Mouse (Mus musculus) forebrain, embryonic 15.5 days (tissue): ENCODE measurements around the gene Cmip. TPM values are rescaled to one million over a fixed set of nuclear protein-coding genes. Genes with fewer than 3 reads are reported as not detected.

Source experiments
- ATAC-seq: fragments of 200-750 bp; cut with Nextera tagmentation; replicated peaks from 2 replicates; pipeline ENCODE4 v1.8.0; 2017; ENCODE audit warnings: mild to moderate bottlenecking, moderate TSS enrichment, moderate library complexity
- H3K27ac ChIP-seq: fragments of 300-500 bp; sonication (generic); replicated peaks from 2 replicates; pipeline ENCODE4 v1.5.1; 2015; ENCODE audit warnings: mild to moderate bottlenecking, inconsistent platforms
- H3K27me3 ChIP-seq: fragments of 300-500 bp; sonication (generic); 2 replicates; pipeline ENCODE4 v1.6.1; 2015; ENCODE audit warnings: inconsistent platforms
- H3K36me3 ChIP-seq: fragments of 300-500 bp; sonication (generic); 2 replicates; pipeline ENCODE4 v1.6.1; 2015; ENCODE audit warnings: mild to moderate bottlenecking, inconsistent platforms
- H3K4me1 ChIP-seq: fragments of 300-500 bp; sonication (generic); 2 replicates; pipeline ENCODE4 v1.6.1; 2015; ENCODE audit warnings: inconsistent platforms
- H3K4me2 ChIP-seq: fragments of 300-500 bp; sonication (generic); replicated peaks from 2 replicates; pipeline ENCODE4 v1.6.1; 2015; ENCODE audit warnings: mild to moderate bottlenecking, inconsistent platforms
- H3K4me3 ChIP-seq: fragments of 300-500 bp; sonication (generic); 2 replicates; pipeline ENCODE4 v1.5.1; 2015; ENCODE audit warnings: mild to moderate bottlenecking, inconsistent platforms
- H3K9ac ChIP-seq: fragments of 300-500 bp; sonication (generic); replicated peaks from 2 replicates; pipeline ENCODE4 v1.6.1; 2015; ENCODE audit warnings: mild to moderate bottlenecking, inconsistent platforms
- H3K9me3 ChIP-seq: fragments of 300-500 bp; sonication (generic); 2 replicates; pipeline ENCODE4 v1.6.1; 2016; ENCODE audit warnings: inconsistent platforms
- WGBS: fragments of 180-500 bp; shearing (Covaris S2); methylation state at CpG from one replicate; pipeline ENCODE4 v1.1.7; 2015; ENCODE audit warnings: mixed read lengths; 5-methylcytosine and 5-hydroxymethylcytosine counted together
- polyA plus RNA-seq: library from polyadenylated mRNA; unstranded; fragments of >200 nt; fragmentation: Nextera tagmentation; extraction: Ambion mirVana; gene quantifications from 2 replicates; pipeline ENCODE4 v1.2.1, GENCODE M21; 2015

Cmip gene
- polyA plus RNA-seq, 1 experiment from 2014 or later = 83.8 TPM

DNA sequence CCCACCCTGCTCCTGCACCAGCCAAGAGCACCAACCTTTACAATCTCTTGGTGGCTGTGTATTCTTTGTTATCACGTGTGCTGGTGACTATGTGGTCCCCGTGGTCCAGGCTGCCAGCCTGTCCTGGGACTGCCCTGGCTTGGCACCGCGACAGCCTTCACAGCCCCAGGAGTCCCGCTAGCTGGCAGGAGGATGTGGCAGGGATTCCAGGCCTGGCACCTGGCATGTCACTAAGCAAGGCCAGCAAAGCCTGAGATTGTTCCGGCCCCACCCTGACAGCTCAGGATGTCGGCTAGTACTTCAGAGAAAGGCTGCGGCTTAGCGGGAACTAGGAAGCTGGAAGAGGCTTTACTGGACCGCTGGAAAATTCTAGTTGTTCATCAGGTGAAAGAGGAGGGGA, 106.4 kb downstream of the Cmip start:
- Histone ChIP-seq H3K4me1 (peaks cover 30% of the 10 kb centered on the region), H3K27me3 (no peaks in the 10 kb centered on the region), H3K9me3 (no peaks in the 10 kb centered on the region), H3K27ac (no peak overlapping the region), H3K4me3 (no peak overlapping the region), H3K9ac (no peak overlapping the region), H3K4me2 (no peak overlapping the region), H3K36me3 (no peaks in the 10 kb centered on the region)
- WGBS = 70% methylated on average over 10 of the region's 10 CpGs
- ATAC-seq = no peak

DNA sequence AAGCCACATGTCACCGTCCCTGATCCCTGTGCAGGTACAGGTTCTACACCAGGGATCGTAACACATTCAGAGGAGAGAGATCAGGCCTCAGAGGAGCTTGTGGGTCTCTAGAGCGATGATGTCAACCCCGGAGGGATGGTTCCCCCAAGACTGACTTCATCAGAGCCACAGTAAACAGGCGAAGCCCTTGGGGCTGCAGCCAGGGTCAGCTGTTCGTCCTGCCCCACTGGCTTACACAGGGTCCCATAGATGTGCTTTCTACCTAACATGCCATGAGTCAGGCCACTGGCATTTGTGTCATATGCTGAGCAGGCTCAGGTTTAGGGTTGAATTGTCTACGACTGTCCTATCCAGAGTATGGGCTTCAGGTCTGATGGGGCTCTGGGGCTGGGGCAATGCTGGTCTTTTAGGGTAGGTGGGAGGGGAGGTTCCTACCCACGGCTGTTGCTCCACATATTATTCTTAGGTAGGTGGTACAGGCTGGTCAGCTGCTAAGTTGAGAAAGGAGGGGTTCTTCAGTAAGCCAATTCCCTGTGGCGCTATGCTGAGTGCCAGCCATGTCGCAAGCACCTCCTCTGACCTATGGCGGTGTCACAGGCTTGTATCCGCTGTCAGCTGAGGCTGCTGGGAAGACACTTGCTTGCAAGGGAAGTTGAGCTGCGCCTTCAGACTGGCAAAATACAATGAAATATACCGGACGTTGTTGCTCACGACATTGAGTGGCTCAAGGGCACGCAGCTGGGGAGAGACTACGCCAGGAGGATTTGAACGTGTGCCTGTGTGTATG, 107.7 kb downstream of the Cmip start:
- H3K27me3 ChIP-seq = no peaks in the 10 kb centered on the region
- no peak overlapping the region for H3K4me2 ChIP-seq
- peaks cover 39% of the 10 kb centered on the region for H3K4me1 ChIP-seq
- H3K9me3 ChIP-seq = no peaks in the 10 kb centered on the region
- no peak overlapping the region for H3K4me3 ChIP-seq
- no peak overlapping the region for H3K27ac ChIP-seq
- no peaks in the 10 kb centered on the region for H3K36me3 ChIP-seq
- 89% methylated on average over 19 of the region's 19 CpGs for WGBS
- no peak overlapping the region for H3K9ac ChIP-seq
- ATAC-seq = no peak

DNA sequence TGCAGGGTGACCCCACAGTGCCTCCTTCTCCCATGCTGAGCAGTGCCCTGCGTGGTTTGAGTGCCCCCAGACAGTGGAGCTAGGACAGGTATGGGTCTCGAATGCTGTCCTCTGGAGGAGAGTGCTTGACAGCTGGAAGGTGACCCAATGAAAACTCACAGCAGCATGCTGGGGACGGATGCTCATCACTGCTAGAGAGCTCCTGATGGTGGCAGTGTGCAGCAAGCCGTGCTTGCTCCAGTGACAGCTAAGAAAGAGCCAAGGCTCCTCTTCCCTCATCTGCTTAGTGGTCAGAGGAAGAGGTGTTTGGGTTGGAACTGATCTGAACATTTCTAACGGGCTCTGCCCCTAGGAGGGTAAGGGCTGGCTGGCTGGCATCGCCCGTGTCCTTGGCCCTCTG, 109.6 kb downstream of the Cmip start:
- H3K9me3 ChIP-seq = no peaks in the 10 kb centered on the region
- H3K4me2 ChIP-seq = no peak overlapping the region
- H3K27me3 ChIP-seq = no peaks in the 10 kb centered on the region
- no peak overlapping the region for H3K9ac ChIP-seq
- H3K4me3 ChIP-seq = no peak overlapping the region
- 64% methylated on average over 7 of the region's 7 CpGs for WGBS
- H3K36me3 ChIP-seq = no peaks in the 10 kb centered on the region
- H3K27ac ChIP-seq = no peak overlapping the region
- ATAC-seq = no peak
- H3K4me1 ChIP-seq = peaks cover 53% of the 10 kb centered on the region

DNA sequence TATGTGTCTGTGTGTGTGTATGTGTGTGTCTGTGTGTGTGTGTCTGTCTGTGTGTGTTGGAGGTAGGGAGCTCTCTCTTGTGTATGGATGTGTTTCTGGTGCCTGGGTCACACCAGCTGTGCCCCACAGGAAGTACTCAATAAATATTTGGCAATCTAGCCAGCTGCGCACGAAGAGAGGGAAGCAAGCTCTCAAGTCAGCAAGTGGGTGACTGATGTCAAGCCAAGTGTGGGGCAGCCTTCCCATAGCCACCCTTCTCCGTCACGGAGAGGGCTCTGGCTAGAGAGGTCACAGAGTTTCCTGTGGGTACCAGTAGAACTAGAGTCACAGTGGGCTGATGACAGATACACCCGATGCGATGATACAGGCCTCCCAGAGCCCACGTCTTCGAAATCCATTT, 110.6 kb downstream of the Cmip start:
- Histone ChIP-seq H3K9ac (no peak overlapping the region), H3K9me3 (no peaks in the 10 kb centered on the region), H3K27ac (no peak overlapping the region), H3K4me2 (no peak overlapping the region), H3K4me1 (peaks cover 61% of the 10 kb centered on the region), H3K4me3 (no peak overlapping the region), H3K27me3 (no peaks in the 10 kb centered on the region), H3K36me3 (no peaks in the 10 kb centered on the region)
- ATAC-seq = no peak
- 87% methylated on average over 8 of the region's 8 CpGs for WGBS

DNA sequence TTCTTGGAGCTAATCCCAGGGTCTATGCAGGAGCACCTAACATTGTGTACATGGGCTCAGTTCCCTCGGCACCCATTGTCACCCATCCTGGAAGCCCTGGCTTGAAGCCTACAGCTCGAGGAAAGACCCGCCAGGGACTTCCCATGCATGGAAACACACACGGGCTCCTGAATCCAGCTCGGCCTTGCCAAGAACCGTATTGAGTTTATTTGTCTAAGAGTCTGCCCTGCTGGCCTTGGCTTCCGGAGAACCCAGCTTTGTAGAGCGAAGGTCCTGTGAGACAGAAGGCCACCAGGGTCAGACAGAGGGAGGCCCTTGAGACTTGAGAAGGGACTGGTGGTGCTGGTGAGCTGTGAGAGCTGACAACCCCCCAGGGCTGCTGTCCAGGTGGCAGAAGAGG, 111.9 kb downstream of the Cmip start:
- Histone ChIP-seq H3K27ac (no peak overlapping the region), H3K4me2 (no peak overlapping the region), H3K9ac (no peak overlapping the region), H3K9me3 (no peaks in the 10 kb centered on the region), H3K4me1 (peaks cover 59% of the 10 kb centered on the region), H3K36me3 (no peaks in the 10 kb centered on the region), H3K4me3 (no peak overlapping the region), H3K27me3 (no peaks in the 10 kb centered on the region)
- ATAC-seq = no peak
- 64% methylated on average over 8 of the region's 8 CpGs for WGBS

DNA sequence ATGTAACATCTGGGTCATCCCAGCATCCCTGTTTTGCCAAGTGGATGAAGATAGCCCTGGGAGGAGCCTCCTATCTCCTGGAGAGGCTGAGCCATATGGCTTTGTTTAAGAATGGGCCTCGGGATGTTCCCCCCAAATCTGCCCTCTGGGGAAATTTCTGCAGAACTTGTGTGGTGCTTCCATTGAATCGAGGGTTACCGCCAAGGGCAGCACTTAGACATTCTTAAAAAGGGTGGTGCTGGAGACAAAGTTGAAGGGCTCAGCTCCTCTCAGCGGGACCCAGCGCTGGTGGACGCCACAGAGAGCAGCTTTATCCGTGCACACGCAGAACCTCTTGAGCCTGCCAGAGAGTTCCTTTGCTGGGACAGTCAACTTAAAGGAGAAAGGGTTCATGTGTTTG, 113.1 kb downstream of the Cmip start:
- Histone ChIP-seq H3K9me3 (no peaks in the 10 kb centered on the region), H3K27me3 (no peaks in the 10 kb centered on the region), H3K36me3 (no peaks in the 10 kb centered on the region), H3K4me1 (peaks cover 55% of the 10 kb centered on the region), H3K9ac (no peak overlapping the region), H3K27ac (no peak overlapping the region), H3K4me3 (no peak overlapping the region), H3K4me2 (no peak overlapping the region)
- no peak for ATAC-seq
- 73% methylated on average over 8 of the region's 8 CpGs for WGBS

DNA sequence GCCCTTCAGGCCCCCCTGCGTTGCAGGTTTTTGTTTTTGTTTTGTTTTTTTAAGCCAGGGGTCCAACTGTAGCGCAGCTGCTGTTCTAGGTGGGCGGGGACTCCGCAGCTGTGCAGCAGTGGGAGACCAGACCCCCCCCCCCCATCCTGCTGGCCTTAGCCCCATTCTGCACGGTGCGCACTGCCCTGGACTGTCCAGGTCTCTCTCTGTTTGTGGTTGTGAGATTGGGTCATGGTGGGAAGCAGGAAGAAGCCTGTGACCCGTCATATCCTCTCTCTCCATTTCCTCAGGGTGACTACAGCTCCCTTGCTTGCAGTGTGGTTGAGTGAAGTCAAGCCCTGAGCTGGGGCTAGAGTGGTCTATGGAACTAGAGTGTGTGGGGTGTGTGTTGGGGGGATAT, 114.3 kb downstream of the Cmip start:
- Histone ChIP-seq H3K36me3 (no peaks in the 10 kb centered on the region), H3K9ac (no peak overlapping the region), H3K27me3 (no peaks in the 10 kb centered on the region), H3K27ac (0 out of 2 replicates have a peak overlapping the region, but pooled peaks have one; percentile 53), H3K4me1 (peaks cover 55% of the 10 kb centered on the region), H3K4me3 (no peak overlapping the region), H3K9me3 (no peaks in the 10 kb centered on the region), H3K4me2 (no peak overlapping the region)
- 77% methylated on average over 7 of the region's 7 CpGs for WGBS
- ATAC-seq = peak; percentile 23; the same call in 1 of the 2 replicates

DNA sequence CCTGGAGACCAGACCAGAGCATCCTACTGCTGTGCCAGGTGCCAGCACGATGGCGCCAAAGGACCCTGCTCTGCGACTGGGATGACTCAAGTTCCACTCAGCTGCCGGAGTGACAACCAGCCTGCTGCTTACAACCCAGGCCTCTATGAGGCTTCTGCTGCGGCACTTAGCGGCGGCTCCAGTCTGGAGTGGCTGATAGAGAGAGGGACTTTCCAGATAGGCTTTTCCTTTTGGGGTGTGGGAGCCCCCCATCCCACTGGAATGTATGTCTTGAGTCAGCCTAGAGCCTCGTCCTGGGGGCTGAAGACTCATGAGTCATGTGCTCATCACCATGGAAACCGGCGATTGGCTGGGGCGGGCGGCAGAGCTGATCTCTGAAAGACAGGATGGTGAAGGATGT, 115.2 kb downstream of the Cmip start:
- H3K4me3 ChIP-seq = no peak overlapping the region
- H3K4me2 ChIP-seq = 0 out of 2 replicates have a peak overlapping the region, but pooled peaks have one; percentile 3
- WGBS = 60% methylated on average over 12 of the region's 12 CpGs
- no peaks in the 10 kb centered on the region for H3K27me3 ChIP-seq
- H3K36me3 ChIP-seq = no peaks in the 10 kb centered on the region
- ATAC-seq = peak; percentile 52
- peaks cover 58% of the 10 kb centered on the region for H3K4me1 ChIP-seq
- no peak overlapping the region for H3K9ac ChIP-seq
- no peaks in the 10 kb centered on the region for H3K9me3 ChIP-seq
- peak overlapping the region; percentile 53 for H3K27ac ChIP-seq

DNA sequence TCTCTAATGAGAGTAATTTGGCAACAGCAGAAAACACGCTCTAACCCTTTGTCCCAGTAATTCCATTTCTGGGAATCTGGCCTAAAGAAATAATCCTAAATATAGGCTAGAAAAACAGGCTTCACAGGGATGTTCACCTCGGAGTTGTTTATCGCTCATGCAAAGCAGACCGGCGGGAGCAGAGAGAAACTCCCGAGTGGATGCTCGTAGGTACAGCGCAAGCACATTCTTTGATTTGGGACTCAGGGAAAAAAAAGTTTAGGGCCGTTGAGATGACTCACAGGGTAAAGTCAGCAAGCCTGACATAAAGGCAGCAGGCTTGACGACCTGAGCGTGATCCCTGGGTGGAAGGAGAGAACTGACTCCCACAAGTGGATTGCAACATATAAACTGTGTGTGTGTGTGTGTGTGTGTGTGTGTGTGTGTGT, 116.2 kb downstream of the Cmip start:
- no peaks in the 10 kb centered on the region for H3K9me3 ChIP-seq
- 52% methylated on average over 11 of the region's 11 CpGs for WGBS
- H3K27me3 ChIP-seq = no peaks in the 10 kb centered on the region
- H3K4me1 ChIP-seq = peaks cover 53% of the 10 kb centered on the region
- ATAC-seq = no peak
- H3K27ac ChIP-seq = peak overlapping the region; percentile 53
- no peak overlapping the region for H3K4me3 ChIP-seq
- H3K9ac ChIP-seq = no peak overlapping the region
- no peaks in the 10 kb centered on the region for H3K36me3 ChIP-seq
- no peak overlapping the region for H3K4me2 ChIP-seq

DNA sequence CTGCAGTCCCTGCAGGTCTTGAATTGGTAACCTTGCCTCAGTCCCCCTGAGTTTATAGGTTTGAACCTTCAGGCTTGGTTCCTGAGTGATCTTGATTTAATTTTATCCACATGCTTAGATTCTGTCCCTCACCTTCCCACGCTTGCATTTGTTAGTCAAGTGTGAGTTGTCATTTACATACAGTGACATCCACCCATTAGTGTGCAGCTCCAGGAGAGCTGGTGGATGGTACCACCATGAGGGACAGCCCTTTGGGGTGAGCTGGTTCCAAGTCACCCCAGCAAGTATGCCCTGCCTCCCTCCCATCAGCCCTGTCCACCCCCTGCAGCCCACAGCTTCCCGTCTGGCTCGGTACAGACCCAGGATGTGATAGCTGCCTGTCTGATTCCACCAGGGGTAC, 117.2 kb downstream of the Cmip start:
- WGBS = 85% methylated on average over 3 of the region's 3 CpGs
- Histone ChIP-seq H3K9me3 (no peaks in the 10 kb centered on the region), H3K36me3 (no peaks in the 10 kb centered on the region), H3K4me2 (no peak overlapping the region), H3K4me1 (peaks cover 55% of the 10 kb centered on the region), H3K4me3 (no peak overlapping the region), H3K27me3 (no peaks in the 10 kb centered on the region), H3K27ac (no peak overlapping the region), H3K9ac (no peak overlapping the region)
- no peak for ATAC-seq

DNA sequence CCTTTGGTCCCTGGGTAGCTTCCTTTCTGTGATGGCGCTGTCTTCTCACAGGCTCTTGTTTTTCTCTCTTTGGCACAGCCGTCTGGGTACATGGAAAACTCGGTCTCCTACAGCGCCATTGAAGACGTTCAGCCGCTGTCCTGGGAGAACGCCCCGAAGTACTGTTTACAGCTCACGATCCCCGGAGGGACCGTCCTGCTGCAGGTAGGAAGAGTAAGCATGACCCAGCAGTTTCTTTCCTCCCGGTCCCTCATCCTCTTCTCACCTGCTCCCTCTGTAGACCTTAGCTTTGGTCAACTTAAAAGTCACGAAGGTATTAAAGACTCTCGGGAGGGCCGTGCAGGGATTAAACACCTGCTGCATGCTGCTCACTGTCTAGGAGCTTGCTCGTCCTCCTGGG, 120.1 kb downstream of the Cmip start:
- ATAC-seq = no peak
- Histone ChIP-seq H3K4me1 (peaks cover 56% of the 10 kb centered on the region), H3K4me3 (no peak overlapping the region), H3K4me2 (no peak overlapping the region), H3K36me3 (no peaks in the 10 kb centered on the region), H3K27me3 (no peaks in the 10 kb centered on the region), H3K27ac (no peak overlapping the region), H3K9ac (no peak overlapping the region), H3K9me3 (no peaks in the 10 kb centered on the region)
- WGBS = 54% methylated on average over 16 of the region's 16 CpGs

DNA sequence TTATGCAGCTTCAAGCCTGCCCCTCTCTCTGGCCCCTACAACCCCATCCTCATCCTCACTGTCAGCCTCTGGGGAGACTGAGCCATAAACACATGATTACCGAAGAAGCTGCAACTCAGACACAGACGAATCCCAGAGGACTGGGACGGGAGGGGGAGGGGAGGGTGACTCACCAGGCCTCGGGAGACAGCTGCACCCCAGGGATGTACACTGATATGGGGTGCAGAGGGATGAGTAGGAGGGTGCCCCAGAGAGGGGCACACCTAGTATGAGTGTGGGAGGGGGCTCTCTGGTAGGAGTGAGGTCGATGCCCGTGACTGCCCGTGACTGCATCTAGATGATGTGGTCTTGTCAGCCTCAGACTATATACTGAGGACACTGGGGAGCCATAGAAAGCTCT, 121.8 kb downstream of the Cmip start:
- Histone ChIP-seq H3K9ac (no peak overlapping the region), H3K4me2 (no peak overlapping the region), H3K4me1 (peaks cover 40% of the 10 kb centered on the region), H3K9me3 (no peaks in the 10 kb centered on the region), H3K36me3 (no peaks in the 10 kb centered on the region), H3K27me3 (no peaks in the 10 kb centered on the region), H3K27ac (no peak overlapping the region), H3K4me3 (no peak overlapping the region)
- WGBS = 79% methylated on average over 7 of the region's 7 CpGs
- ATAC-seq = no peak

DNA sequence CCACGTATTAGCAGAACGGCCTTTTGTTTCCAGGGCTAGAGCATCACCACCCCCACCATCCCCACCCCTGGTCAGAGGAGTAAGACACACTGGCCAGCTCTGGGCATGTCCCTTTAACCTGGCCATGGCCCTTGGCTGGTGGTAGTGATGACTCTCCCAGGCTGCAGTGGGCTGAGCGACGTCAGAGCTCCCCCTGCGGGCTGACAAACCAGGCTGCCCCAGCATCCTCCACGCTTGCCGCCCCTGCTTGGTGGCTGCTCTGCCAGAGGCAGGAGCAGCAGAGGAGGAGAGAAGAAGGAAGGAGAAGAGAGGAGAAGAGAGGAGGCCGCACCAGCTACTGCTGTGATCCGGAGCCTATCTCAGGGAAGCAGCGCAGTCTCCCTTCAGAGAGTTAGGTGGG, 122.3 kb downstream of the Cmip start:
- Histone ChIP-seq H3K9ac (no peak overlapping the region), H3K36me3 (peaks cover 3% of the 10 kb centered on the region; the same call in 1 of the 2 replicates), H3K4me2 (no peak overlapping the region), H3K4me1 (peaks cover 40% of the 10 kb centered on the region), H3K9me3 (no peaks in the 10 kb centered on the region), H3K27me3 (no peaks in the 10 kb centered on the region), H3K27ac (no peak overlapping the region; the same call in 1 of the 2 replicates), H3K4me3 (no peak overlapping the region)
- peak; percentile 32; the same call in 1 of the 2 replicates for ATAC-seq
- 60% methylated on average over 10 of the region's 10 CpGs for WGBS
